Mouse (Mus musculus): Measurements from ENCODE around the gene Fsd1.
"Not testable (repeated sequence)": the region's sequence is repeated elsewhere in the genome, so short reads cannot be mapped to it uniquely, and the experiment has no call there.

DNA sequence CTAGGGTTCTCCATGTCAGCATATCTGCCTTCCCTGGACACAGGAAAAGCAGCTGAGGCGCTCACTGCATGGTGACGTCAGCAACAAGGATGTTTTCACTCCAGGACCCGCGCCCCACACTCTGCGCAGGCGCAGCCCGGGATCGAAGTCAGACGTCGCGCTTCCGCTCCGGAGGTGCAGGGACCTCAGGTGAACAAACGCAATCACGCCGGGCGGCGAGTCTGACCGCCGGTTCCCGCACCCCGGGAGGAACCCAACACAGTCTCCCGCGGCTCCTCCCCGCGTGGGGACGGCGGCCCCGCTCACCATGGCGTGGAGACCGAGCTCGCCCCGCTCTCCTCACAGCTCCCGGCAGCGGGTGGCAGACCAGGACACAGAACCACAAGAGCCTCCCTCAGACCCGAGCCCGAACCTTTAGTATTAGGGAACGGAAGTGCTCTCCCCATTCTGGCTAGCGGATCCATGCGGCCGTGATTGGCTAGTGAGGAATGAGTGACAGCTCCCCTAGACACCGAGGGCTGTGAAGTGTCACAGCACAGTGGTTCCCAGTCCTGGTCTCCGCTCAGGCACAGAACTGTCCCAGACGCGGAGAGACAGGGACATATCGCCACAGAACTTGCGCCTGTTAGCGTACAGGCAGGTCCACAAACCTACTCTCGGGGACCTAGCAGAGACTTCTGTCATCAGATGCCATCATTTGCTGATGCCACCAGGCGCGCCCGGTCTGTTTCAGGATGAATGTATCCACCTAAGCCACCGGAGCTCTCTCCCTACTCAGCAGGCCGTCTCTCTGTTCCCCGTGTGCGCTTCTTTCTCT is 41.2 kb upstream of the Fsd1 start:
- TF ChIP-seq CTCF (IDR thresholded peaks at IDR 0.05; ENCODE audit: low read depth, low read length); TAL1 (conservative IDR thresholded peaks at IDR 0.05; ENCODE audit: low read depth, low read length); GATA1 (IDR thresholded peaks at IDR 0.05; ENCODE audit: borderline replicate concordance, low read length): not testable (repeated sequence)
